Mouse (Mus musculus) lung, embryonic 14.5 days (tissue): ENCODE measurements around the gene Htt. TPM values are rescaled to one million over a fixed set of nuclear protein-coding genes. Genes with fewer than 3 reads are reported as not detected.

Experiments used
- ATAC-seq: fragments of 200-750 bp; cut with Nextera tagmentation; 2 replicates; pipeline ENCODE4 v1.8.0; 2017; ENCODE audit warnings: mild to moderate bottlenecking, moderate TSS enrichment, moderate library complexity; ENCODE audit not compliant: insufficient read depth
- DNase-seq: peaks from one replicate; pipeline ENCODE4 v3.0.0-alpha.2; 2015
- H3K27ac ChIP-seq: fragments of 300-500 bp; sonication (generic); 2 replicates; pipeline ENCODE4 v1.5.1; 2014; ENCODE audit warnings: low read depth, mild to moderate bottlenecking, moderate library complexity
- H3K27me3 ChIP-seq: fragments of 300-500 bp; sonication (generic); 2 replicates; pipeline ENCODE4 v1.6.1; 2014; ENCODE audit warnings: low read length, control low read depth; ENCODE audit not compliant: insufficient read depth
- H3K36me3 ChIP-seq: fragments of 300-500 bp; sonication (generic); 2 replicates; pipeline ENCODE4 v1.6.1; 2014; ENCODE audit warnings: control low read depth; ENCODE audit not compliant: insufficient read depth
- H3K4me1 ChIP-seq: fragments of 300-500 bp; sonication (generic); 2 replicates; pipeline ENCODE4 v1.6.1; 2014; ENCODE audit warnings: antibody characterized with exemption, control low read depth; ENCODE audit not compliant: insufficient read depth
- H3K4me2 ChIP-seq: fragments of 300-500 bp; sonication (generic); 2 replicates; pipeline ENCODE4 v1.6.1; 2014; ENCODE audit warnings: mild to moderate bottlenecking
- H3K4me3 ChIP-seq: fragments of 300-500 bp; sonication (generic); 2 replicates; pipeline ENCODE4 v1.5.1; 2014; ENCODE audit warnings: low read depth, low read length
- H3K9ac ChIP-seq: fragments of 300-500 bp; sonication (generic); 2 replicates; pipeline ENCODE4 v1.6.1; 2014
- H3K9me3 ChIP-seq: fragments of 300-500 bp; sonication (generic); 2 replicates; pipeline ENCODE4 v1.6.1; 2016; ENCODE audit warnings: low read depth, low read length, control low read depth
- CTCF ChIP-seq: IDR thresholded peaks from 2 replicates; pipeline ENCODE4 v1.5.1; 2016; ENCODE audit warnings: antibody characterized with exemption, low read depth
- WGBS: fragments of 180-500 bp; shearing (Covaris S2); extraction: QIAGEN DNeasy Blood & Tissue Kit; methylation state at CpG from one replicate; pipeline ENCODE4 v1.1.7; 2014; 5-methylcytosine and 5-hydroxymethylcytosine counted together
- microRNA counts: library from miRNA; unstranded; fragments of <30 nt; microRNA quantifications from one replicate; lab custom pipeline; 2016
- microRNA-seq: library from miRNA; unstranded; fragments of <30 nt; microRNA quantifications from one replicate; pipeline ENCODE4, GENCODE M21; 2016; ENCODE audit warnings: borderline number of aligned reads
- polyA plus RNA-seq: library from polyadenylated mRNA; unstranded; fragments of >200 nt; fragmentation: Nextera tagmentation; extraction: Ambion mirVana; gene quantifications from 2 replicates; pipeline ENCODE4 v1.2.1, GENCODE M21; 2014

Htt gene
- polyA plus RNA-seq, 1 experiment from 2014 or later = 22.8 TPM

DNA sequence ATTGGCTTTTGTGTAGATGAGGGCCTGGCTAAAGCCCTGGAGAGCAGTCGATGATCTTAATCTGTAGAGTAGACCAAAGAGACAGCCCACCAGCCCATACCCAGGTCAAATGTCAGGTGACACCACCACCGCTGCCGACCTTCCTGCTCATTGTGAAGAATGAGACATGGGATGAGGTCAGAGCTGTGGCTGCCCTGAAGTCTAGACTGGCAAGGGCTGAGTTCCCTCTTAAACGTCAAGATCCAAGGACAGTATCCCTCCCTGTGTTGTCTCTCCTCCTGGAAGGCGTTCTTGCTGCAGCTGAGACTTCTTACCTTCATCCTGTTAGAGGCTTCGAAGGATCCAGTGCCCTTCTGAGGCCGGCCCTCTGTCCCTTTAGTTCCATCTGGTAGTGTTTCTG is 194.6 kb downstream of the Htt start:
- 65% methylated on average over 7 of the region's 7 CpGs for WGBS
- Histone ChIP-seq H3K4me2 (no peak overlapping the region), H3K4me3 (no peak overlapping the region)

GRCm38 (mm10) chr5:34957015-34957414 is 195.5 kb downstream of the Htt start:
- Histone ChIP-seq H3K27me3 (no peaks in the 10 kb centered on the region), H3K9ac (no peak overlapping the region), H3K36me3 (peaks cover 8% of the 10 kb centered on the region; the same call in 1 of the 2 replicates), H3K4me1 (peaks cover 10% of the 10 kb centered on the region), H3K27ac (no peak overlapping the region), H3K9me3 (no peaks in the 10 kb centered on the region; the same call in 1 of the 2 replicates), H3K4me3 (no peak overlapping the region), H3K4me2 (no peak overlapping the region)
- TF ChIP-seq CTCF = no peak
- ATAC-seq (no peak), DNase-seq (peak; percentile 55)
- WGBS = 64% methylated on average over 2 of the region's 2 CpGs

More for the DNA sequence above, 194.6 kb downstream of the Htt start:
- no peak overlapping the region; the same call in 1 of the 2 replicates for H3K27ac ChIP-seq
- no peaks in the 10 kb centered on the region for H3K27me3 ChIP-seq
- no peak for DNase-seq
- no peaks in the 10 kb centered on the region; the same call in 1 of the 2 replicates for H3K9me3 ChIP-seq
- H3K4me1 ChIP-seq = peaks cover 10% of the 10 kb centered on the region
- no peak for ATAC-seq
- peaks cover 8% of the 10 kb centered on the region; the same call in 1 of the 2 replicates for H3K36me3 ChIP-seq
- TF ChIP-seq CTCF = no peak
- H3K9ac ChIP-seq = no peak overlapping the region

GRCm38 (mm10) chr5:34960021-34960420 is 198.5 kb downstream of the Htt start:
- Histone ChIP-seq H3K4me3 (no peak overlapping the region), H3K9ac (no peak overlapping the region), H3K36me3 (peaks cover 7% of the 10 kb centered on the region; the same call in 1 of the 2 replicates), H3K4me1 (peaks cover 10% of the 10 kb centered on the region), H3K4me2 (no peak overlapping the region), H3K27ac (no peak overlapping the region), H3K27me3 (no peaks in the 10 kb centered on the region), H3K9me3 (no peaks in the 10 kb centered on the region)
- WGBS = 52% methylated on average over 1 of the region's 1 CpGs
- no peak for DNase-seq
- TF ChIP-seq CTCF = no peak
- no peak for ATAC-seq

MicroRNAs encoded within 50 kb of the gene (microRNA counts, 519-probe panel; counts per million panel counts)
- 2,239 counts per million, percentile 33 among the panel's probes with 10 or more counts for microRNA mmu-miR-467g (lab: Ali Mortazavi, UCI)

Small RNAs within 50 kb of the gene (microRNA-seq; reads per million reads assigned to microRNA genes)
- gene Mir467g = not detected

Other genes with a start within 250 kb of the Htt start
- 16.2 and 16.5 TPM in 2 replicates for gene Tnip2, start 247.7 kb upstream of the Htt start, polyA plus RNA-seq
- gene Sh3bp2, start 235.9 kb upstream of the Htt start, polyA plus RNA-seq = 7.6 and 15.0 TPM in 2 replicates
- gene Add1, start 188.1 kb upstream of the Htt start, polyA plus RNA-seq = 213 and 222 TPM in 2 replicates
- gene Mfsd10, start 124.5 kb upstream of the Htt start, polyA plus RNA-seq = 128 and 138 TPM in 2 replicates
- 23.9 and 24.0 TPM in 2 replicates for gene Nop14, start 101.6 kb upstream of the Htt start, polyA plus RNA-seq
- gene Grk4, start 101.4 kb upstream of the Htt start, polyA plus RNA-seq = 1.7 and 2.8 TPM in 2 replicates
- gene Msantd1, start 146.3 kb downstream of the Htt start, polyA plus RNA-seq = 0.49 and 1.1 TPM in 2 replicates
- gene Rgs12, start 187.7 kb downstream of the Htt start, polyA plus RNA-seq = 26.6 and 31.4 TPM in 2 replicates